Mouse (Mus musculus) MEL (cell line): ENCODE measurements around the gene Ube2q1.
A peak's percentile ranks its signal among the peaks of the same experiment; 100 is the strongest.

ENCODE experiments used
- CHD1 ChIP-seq: IDR thresholded peaks from 2 replicates; pipeline ENCODE4 v1.6.1; 2012; ENCODE audit warnings: low read depth, mild to moderate bottlenecking, inconsistent platforms, low read length, improper control_type of control experiment
- CTCF ChIP-seq, 3 experiments: IDR thresholded peaks in 2 of 3; conservative IDR thresholded peaks in 1 of 3; 2 replicates each; pipeline ENCODE4 v1.5.1; 2011 to 2012; ENCODE audit warnings: low read length in 3 of 3, low read depth in 2 of 3, mild to moderate bottlenecking in 2 of 3, improper control_type of control experiment in 1 of 3, inconsistent platforms in 1 of 3, mixed read lengths in 1 of 3, moderate library complexity in 1 of 3; ENCODE audit not compliant: control insufficient read depth in 1 of 3, insufficient read depth in 1 of 3, poor library complexity in 1 of 3, severe bottlenecking in 1 of 3
- E2F4 ChIP-seq: IDR thresholded peaks from 2 replicates; pipeline ENCODE4 v1.6.1; 2011; ENCODE audit warnings: low read depth, low read length, improper control_type of control experiment, borderline replicate concordance
- ELF1 ChIP-seq: IDR thresholded peaks from 2 replicates; pipeline ENCODE4 v1.6.1; 2014; ENCODE audit warnings: low read depth, mild to moderate bottlenecking, inconsistent platforms, low read length, improper control_type of control experiment, moderate library complexity
- EP300 ChIP-seq, 2 experiments: IDR thresholded peaks; 2 replicates each; pipeline ENCODE4 v1.6.1; 2011; ENCODE audit warnings: improper control_type of control experiment in 2 of 2, low read length in 2 of 2, low read depth in 1 of 2, mild to moderate bottlenecking in 1 of 2
- POLR2A ChIP-seq, 2 experiments: IDR thresholded peaks; 2 replicates each; pipeline ENCODE4 v1.6.1; 2011 to 2012; ENCODE audit warnings: low read length in 2 of 2, mild to moderate bottlenecking in 2 of 2, control low read depth in 1 of 2, improper control_type of control experiment in 1 of 2, low read depth in 1 of 2, moderate library complexity in 1 of 2; ENCODE audit not compliant: control insufficient read depth in 1 of 2, insufficient read depth in 1 of 2, poor library complexity in 1 of 2
- RAD21 ChIP-seq: IDR thresholded peaks from 2 replicates; pipeline ENCODE4 v1.6.1; 2011; ENCODE audit warnings: mild to moderate bottlenecking, low read depth, low read length, improper control_type of control experiment

DNA sequence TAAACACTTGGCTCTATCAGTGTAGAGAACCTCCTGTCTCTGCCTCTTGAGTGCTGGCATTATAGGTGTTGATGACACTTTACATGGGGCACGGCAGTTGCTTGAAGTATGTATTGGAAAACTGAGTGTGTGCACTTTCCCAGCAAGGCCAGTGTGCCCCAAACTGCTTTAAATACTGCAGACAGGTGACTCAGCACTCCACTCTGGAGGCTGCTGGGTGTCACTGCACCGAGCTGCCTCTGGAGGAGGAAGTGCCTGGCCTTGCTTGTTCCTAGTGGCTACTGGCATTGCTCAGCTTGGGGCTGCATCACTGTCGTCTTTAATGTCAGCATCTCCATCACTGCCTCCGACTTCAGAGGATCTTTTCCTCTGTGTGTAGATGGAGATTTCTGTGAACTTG lies 46.4 kb upstream of the Ube2q1 start:
- peak; percentile 83 for TF ChIP-seq ELF1
- TF ChIP-seq CTCF (IDR thresholded peaks at IDR 0.05 in 2 of 3, conservative IDR thresholded peaks at IDR 0.05 in 1 of 3; ENCODE audit: control insufficient read depth in 1 of 3, insufficient read depth in 1 of 3, low read depth in 2 of 3, low read length in 3 of 3, poor library complexity in 1 of 3, severe bottlenecking in 1 of 3), result peak; percentile 74 to 94 (median 93)
- peak; percentile 65 for TF ChIP-seq RAD21
- peak; percentile 28 to 35; a peak in 2 of 4 replicates for TF ChIP-seq EP300 (IDR thresholded peaks at IDR 0.05; ENCODE audit: low read depth in 1 of 2, low read length in 2 of 2)
- TF ChIP-seq CHD1, result no peak
- no peak for TF ChIP-seq POLR2A (IDR thresholded peaks at IDR 0.05; ENCODE audit: control insufficient read depth in 1 of 2, insufficient read depth in 1 of 2, low read depth in 1 of 2, low read length in 2 of 2, poor library complexity in 1 of 2)
- no peak for TF ChIP-seq E2F4
